Mouse (Mus musculus) lung, embryonic 16.5 days (tissue): Measurements from ENCODE around the gene Grik2. TPM values are rescaled to one million over a fixed set of nuclear protein-coding genes. Genes with fewer than 3 reads are reported as not detected.

ENCODE experiments used
- ATAC-seq: fragments of 200-750 bp; cut with Nextera tagmentation; 2 replicates; pipeline ENCODE4 v1.8.0; 2017; ENCODE audit warnings: low read depth, mild to moderate bottlenecking, moderate library complexity
- H3K27ac ChIP-seq: fragments of 300-500 bp; sonication (generic); 2 replicates; pipeline ENCODE4 v1.5.1; 2014; ENCODE audit warnings: mild to moderate bottlenecking, control low read depth, low read length
- H3K27me3 ChIP-seq: fragments of 300-500 bp; sonication (generic); 2 replicates; pipeline ENCODE4 v1.6.1; 2014; ENCODE audit warnings: low read depth, low read length, mixed read lengths; ENCODE audit not compliant: control insufficient read depth, insufficient read depth
- H3K36me3 ChIP-seq: fragments of 300-500 bp; sonication (generic); 2 replicates; pipeline ENCODE4 v1.6.1; 2014; ENCODE audit warnings: low read length; ENCODE audit not compliant: control insufficient read depth, insufficient read depth
- H3K4me1 ChIP-seq: fragments of 300-500 bp; sonication (generic); replicated peaks from 2 replicates; pipeline ENCODE4 v1.6.1; 2014; ENCODE audit warnings: low read length, mixed read lengths; ENCODE audit not compliant: control insufficient read depth, insufficient read depth
- H3K4me2 ChIP-seq: fragments of 300-500 bp; sonication (generic); 2 replicates; pipeline ENCODE4 v1.6.1; 2014; ENCODE audit warnings: low read depth, low read length, control low read depth
- H3K4me3 ChIP-seq: fragments of 300-500 bp; sonication (generic); 2 replicates; pipeline ENCODE4 v1.5.1; 2014; ENCODE audit warnings: mild to moderate bottlenecking, low read length, control low read depth
- H3K9ac ChIP-seq: fragments of 300-500 bp; sonication (generic); 2 replicates; pipeline ENCODE4 v1.6.1; 2014; ENCODE audit warnings: low read length, control low read depth
- H3K9me3 ChIP-seq: fragments of 300-500 bp; sonication (generic); 2 replicates; pipeline ENCODE4 v1.6.1; 2016; ENCODE audit warnings: low read length; ENCODE audit not compliant: control insufficient read depth
- WGBS: fragments of 180-500 bp; shearing (Covaris S2); extraction: QIAGEN DNeasy Blood & Tissue Kit; methylation state at CpG from one replicate; pipeline ENCODE4 v1.1.7; 2014; 5-methylcytosine and 5-hydroxymethylcytosine counted together
- polyA plus RNA-seq: library from polyadenylated mRNA; unstranded; fragments of >200 nt; fragmentation: Nextera tagmentation; extraction: Ambion mirVana; gene quantifications from 2 replicates; pipeline ENCODE4 v1.2.1, GENCODE M21; 2015

Grik2 gene
- polyA plus RNA-seq, 1 experiment from 2014 or later, result 0.74 TPM

DNA sequence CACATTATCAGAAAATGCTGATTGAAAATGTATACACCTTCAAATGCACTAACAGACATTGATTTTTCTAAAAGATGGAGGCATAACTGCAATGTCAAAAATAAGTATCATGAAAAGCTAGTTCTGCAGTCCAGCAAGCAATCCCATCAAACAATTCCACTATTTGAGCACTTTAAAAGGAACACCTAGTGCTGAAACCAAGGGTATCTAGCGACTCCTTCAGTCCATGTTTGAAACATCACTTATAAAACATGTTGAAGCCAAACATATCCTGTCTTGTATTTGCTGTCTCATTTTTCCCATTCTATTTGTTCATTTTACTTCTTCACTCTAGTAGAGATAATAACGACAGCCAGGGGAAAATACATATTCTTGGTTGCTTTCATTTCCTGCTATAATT, 3.7 kb downstream of the Grik2 start:
- no peaks in the 10 kb centered on the region for H3K36me3 ChIP-seq
- no peaks in the 10 kb centered on the region for H3K9me3 ChIP-seq
- no peak overlapping the region for H3K27ac ChIP-seq
- 12% methylated on average over 2 of the region's 2 CpGs for WGBS
- ATAC-seq, result no peak
- no peak overlapping the region for H3K4me2 ChIP-seq
- H3K4me3 ChIP-seq, result no peak overlapping the region
- no peak overlapping the region for H3K9ac ChIP-seq
- peaks cover 4% of the 10 kb centered on the region for H3K4me1 ChIP-seq
- H3K27me3 ChIP-seq, result peaks cover 17% of the 10 kb centered on the region

GRCm38 (mm10) chr10:49782741-49783691, 5.5 kb downstream of the Grik2 start:
- Histone ChIP-seq H3K4me3 (peak overlapping the region; percentile 51), H3K27me3 (peaks cover 10% of the 10 kb centered on the region), H3K36me3 (no peaks in the 10 kb centered on the region), H3K27ac (no peak overlapping the region), H3K4me2 (peak overlapping the region; percentile 76), H3K4me1 (peaks cover 4% of the 10 kb centered on the region), H3K9me3 (no peaks in the 10 kb centered on the region), H3K9ac (peak overlapping the region; percentile 51)
- 0 out of 2 replicates have a peak, but pooled peaks have one; percentile 34 for ATAC-seq
- WGBS, result under 1% methylated on average over 44 of the region's 44 CpGs

GRCm38 (mm10) chr10:49782061-49782460, 6.5 kb downstream of the Grik2 start:
- H3K4me3 ChIP-seq, result peak overlapping the region; percentile 51; the same call in 1 of the 2 replicates
- H3K9me3 ChIP-seq, result no peaks in the 10 kb centered on the region
- WGBS, result 4% methylated on average over 7 of the region's 7 CpGs
- no peaks in the 10 kb centered on the region for H3K36me3 ChIP-seq
- peak overlapping the region; percentile 76; the same call in 1 of the 2 replicates for H3K4me2 ChIP-seq
- peaks cover 4% of the 10 kb centered on the region for H3K4me1 ChIP-seq
- ATAC-seq, result no peak
- H3K9ac ChIP-seq, result no peak overlapping the region
- peaks cover 9% of the 10 kb centered on the region for H3K27me3 ChIP-seq
- H3K27ac ChIP-seq, result no peak overlapping the region

GRCm38 (mm10) chr10:49780430-49780829, 8.1 kb downstream of the Grik2 start:
- Histone ChIP-seq H3K9ac (no peak overlapping the region), H3K27me3 (peaks cover 3% of the 10 kb centered on the region; the same call in 1 of the 2 replicates), H3K4me2 (no peak overlapping the region), H3K36me3 (no peaks in the 10 kb centered on the region), H3K4me1 (peaks cover 4% of the 10 kb centered on the region), H3K9me3 (no peaks in the 10 kb centered on the region), H3K4me3 (no peak overlapping the region), H3K27ac (no peak overlapping the region)
- no peak for ATAC-seq
- WGBS, result 72% methylated on average over 2 of the region's 2 CpGs

DNA sequence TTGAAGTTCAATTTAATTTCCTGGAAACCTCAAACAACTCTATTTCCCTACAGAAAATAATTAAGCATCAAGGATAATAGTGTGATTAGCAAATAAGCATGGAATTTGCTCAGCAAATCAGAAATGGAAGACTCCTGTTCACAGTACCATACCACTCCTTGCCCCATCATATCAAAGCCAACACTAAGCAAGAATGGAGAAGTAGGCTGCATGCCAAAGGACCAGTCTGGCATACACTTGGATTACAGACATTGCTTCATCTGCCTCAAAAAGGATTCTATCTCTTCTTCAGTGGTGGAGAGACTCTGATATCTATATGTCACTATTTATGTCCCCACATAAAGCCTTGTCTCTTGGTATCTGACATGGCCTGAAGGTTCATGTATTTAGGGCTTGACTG, 19.7 kb downstream of the Grik2 start:
- H3K36me3 ChIP-seq, result no peaks in the 10 kb centered on the region

GRCm38 (mm10) chr10:49767556-49767955, 21.0 kb downstream of the Grik2 start:
- Histone ChIP-seq H3K9me3 (no peaks in the 10 kb centered on the region), H3K4me3 (no peak overlapping the region), H3K36me3 (no peaks in the 10 kb centered on the region), H3K4me1 (no peaks in the 10 kb centered on the region), H3K4me2 (no peak overlapping the region), H3K27ac (no peak overlapping the region), H3K27me3 (no peaks in the 10 kb centered on the region), H3K9ac (no peak overlapping the region)
- WGBS, result 53% methylated on average over 2 of the region's 2 CpGs
- no peak for ATAC-seq

More for the DNA sequence above, 19.7 kb downstream of the Grik2 start:
- no peaks in the 10 kb centered on the region for H3K4me1 ChIP-seq
- ATAC-seq, result no peak
- H3K9me3 ChIP-seq, result no peaks in the 10 kb centered on the region
- no peak overlapping the region for H3K27ac ChIP-seq
- H3K4me2 ChIP-seq, result no peak overlapping the region
- no peak overlapping the region for H3K4me3 ChIP-seq
- no peak overlapping the region for H3K9ac ChIP-seq
- H3K27me3 ChIP-seq, result no peaks in the 10 kb centered on the region

- no peak for ATAC-seq
- Histone ChIP-seq H3K4me1 (no peaks in the 10 kb centered on the region), H3K27me3 (no peaks in the 10 kb centered on the region), H3K4me3 (no peak overlapping the region), H3K36me3 (no peaks in the 10 kb centered on the region), H3K9me3 (no peaks in the 10 kb centered on the region), H3K9ac (no peak overlapping the region), H3K4me2 (no peak overlapping the region), H3K27ac (no peak overlapping the region)
- WGBS, result 70% methylated on average over 2 of the region's 2 CpGs
These were observed 26.0 kb downstream of the Grik2 start for GRCm38 (mm10) chr10:49762607-49763006.

DNA sequence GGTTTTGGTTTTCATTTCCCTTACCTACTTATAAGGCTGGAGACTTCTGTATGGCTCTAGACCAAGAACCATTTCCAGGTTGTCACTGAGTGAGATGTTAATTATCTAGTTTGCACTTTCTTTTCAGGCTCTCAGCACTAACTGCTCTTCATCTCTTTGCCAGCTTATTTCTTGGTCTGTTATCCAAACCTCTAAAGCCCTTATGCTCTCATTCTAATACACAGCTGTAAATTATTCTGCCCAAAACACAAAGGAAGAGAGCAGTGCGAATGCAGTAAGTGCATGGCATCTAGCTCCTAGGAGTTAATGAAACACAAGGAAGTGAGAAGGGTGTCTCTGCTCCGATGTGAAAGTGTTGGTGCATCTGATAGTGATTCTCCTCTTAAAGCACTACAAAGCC, 36.8 kb downstream of the Grik2 start:
- no peak for ATAC-seq
- no peaks in the 10 kb centered on the region for H3K4me1 ChIP-seq
- WGBS, result 71% methylated on average over 2 of the region's 2 CpGs

GRCm38 (mm10) chr10:49731841-49732240, 56.7 kb downstream of the Grik2 start:
- Histone ChIP-seq H3K9me3 (no peaks in the 10 kb centered on the region), H3K9ac (no peak overlapping the region), H3K4me3 (no peak overlapping the region), H3K27me3 (no peaks in the 10 kb centered on the region), H3K27ac (no peak overlapping the region), H3K4me2 (no peak overlapping the region), H3K4me1 (no peaks in the 10 kb centered on the region), H3K36me3 (no peaks in the 10 kb centered on the region)
- WGBS, result 79% methylated on average over 2 of the region's 2 CpGs
- ATAC-seq, result no peak

More for the DNA sequence above, 36.8 kb downstream of the Grik2 start:
- Histone ChIP-seq H3K4me3 (no peak overlapping the region), H3K4me2 (no peak overlapping the region), H3K36me3 (no peaks in the 10 kb centered on the region), H3K9me3 (no peaks in the 10 kb centered on the region), H3K9ac (no peak overlapping the region), H3K27me3 (no peaks in the 10 kb centered on the region), H3K27ac (no peak overlapping the region)
